Mouse (Mus musculus): ENCODE measurements around the gene Calhm3.
"Not testable (repeated sequence)": the region's sequence is repeated elsewhere in the genome, so short reads cannot be mapped to it uniquely, and the experiment has no call there.

Gene Calhm3

DNA sequence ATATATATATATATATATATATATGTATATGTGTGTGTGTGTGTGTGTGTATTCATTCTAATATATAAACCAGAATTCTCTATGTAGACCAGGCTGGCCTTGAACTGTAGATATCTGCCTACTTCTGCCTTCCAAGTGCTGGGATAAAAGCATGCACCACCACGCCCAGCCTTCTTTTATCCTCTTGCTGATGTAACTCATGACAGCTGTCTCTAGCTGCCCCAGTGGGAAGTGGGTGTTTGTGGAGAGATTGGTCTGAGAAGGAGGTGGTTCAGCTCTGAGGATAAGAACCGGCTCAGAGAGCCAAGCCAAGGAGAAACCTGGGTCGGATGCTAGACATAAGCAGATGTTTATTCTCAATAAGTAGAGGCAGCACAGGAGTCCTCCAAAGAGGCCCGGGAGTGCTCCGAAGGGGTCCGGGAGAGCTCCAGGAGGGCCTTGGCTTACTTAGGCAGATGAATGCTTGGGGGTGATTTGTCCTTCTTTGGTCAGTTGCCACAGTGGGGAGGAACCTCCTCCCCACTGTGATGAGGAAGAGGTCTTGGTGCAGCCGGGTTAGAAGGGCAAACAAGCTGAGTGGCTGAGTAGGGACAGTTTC lies 10.2 kb upstream of the Calhm3 start:
- no peak for DNase-seq (ENCODE audit: low spot score in 2 of 2)

DNA sequence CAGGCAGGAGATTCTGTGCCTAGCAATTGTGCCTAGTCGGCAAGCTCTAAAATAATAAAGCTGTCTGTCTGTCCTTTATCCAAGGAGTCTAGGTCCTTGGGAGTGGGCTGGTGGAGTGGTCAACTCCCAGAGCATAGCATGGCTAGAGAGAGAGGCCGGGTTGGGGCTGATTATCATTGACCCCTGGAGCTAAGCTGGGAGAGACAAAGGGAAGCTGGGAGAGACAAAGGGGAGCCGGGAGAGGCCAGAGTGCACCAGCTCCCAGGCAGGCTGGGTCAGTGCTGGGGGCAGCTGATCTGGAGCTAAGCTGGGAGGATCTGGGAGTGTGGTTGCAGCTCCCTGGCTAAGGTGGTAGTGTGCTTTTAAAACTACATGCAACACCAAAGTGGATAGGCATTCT lies 9.2 kb upstream of the Calhm3 start:
- no peak for DNase-seq (ENCODE audit: low spot score in 2 of 2)

DNA sequence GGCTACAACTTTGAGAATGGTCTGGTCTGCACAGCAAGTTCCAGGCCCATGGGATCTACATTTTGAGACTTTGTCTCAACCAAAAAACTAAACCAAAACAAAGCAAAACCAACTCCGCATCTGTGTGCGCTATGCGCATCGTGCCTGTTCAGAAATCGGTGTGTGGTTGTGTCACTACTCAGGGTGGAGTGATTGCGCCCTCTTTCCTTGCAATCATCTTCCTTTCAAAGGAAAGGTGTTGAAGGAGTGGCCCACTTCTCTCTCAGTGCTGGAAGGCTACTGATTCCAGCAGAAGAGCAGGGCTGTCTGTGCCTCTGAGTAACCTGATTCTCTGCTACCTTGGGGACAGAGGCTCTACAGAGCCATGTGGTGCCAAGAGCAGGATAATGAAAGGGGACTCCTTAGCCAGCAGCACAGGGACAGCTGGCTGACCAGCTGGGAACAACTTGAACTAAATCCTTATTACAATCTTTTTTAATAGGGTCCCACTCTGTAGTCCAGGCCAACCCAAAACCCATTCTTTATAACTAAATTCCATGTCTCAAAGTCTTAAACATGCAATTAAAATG lies 5.7 kb upstream of the Calhm3 start:
- no peak for DNase-seq (ENCODE audit: low spot score in 2 of 2)

DNA sequence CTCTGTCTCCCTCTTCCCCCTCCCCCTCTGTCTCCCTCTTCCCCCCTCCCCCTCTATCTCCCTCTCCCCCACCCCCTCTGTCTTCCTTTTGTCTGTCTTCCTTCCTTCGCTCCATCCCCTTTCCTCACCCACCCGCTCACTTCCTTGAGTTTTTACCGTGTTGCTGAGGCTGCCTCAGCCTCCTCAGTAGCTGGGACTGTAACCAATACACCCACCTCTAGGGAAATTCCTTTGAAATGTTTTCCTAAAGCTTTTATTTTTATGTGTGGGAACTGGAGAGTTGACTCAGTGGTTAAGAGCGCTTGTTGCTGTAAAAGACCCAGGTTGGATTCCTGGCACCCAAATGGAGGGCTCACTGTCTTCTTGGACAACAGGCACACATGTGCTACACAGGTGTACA lies 4.1 kb upstream of the Calhm3 start:
- DNase-seq (ENCODE audit: low spot score in 2 of 2) = no peak

DNA sequence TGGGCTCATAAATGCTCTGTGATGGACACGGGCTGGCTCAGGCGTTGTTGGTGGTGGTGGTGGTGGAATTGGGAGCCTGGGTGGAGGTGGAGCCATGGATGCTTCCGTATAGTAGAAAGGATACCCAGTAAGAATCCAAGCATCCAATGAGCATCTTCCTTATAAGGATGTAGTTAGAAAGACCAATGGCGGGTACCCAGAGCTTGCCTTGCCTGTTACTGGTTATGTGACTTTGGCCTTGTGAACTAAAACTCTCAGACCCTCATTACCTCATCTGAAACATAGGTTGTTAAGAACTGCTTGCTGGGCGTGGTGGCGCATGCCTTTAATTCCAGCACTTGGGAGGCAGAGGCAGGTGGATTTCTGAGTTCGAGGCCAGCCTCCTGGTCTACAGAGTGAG lies 3.8 kb downstream of the Calhm3 start:
- no peak for DNase-seq (ENCODE audit: low spot score in 2 of 2)

DNA sequence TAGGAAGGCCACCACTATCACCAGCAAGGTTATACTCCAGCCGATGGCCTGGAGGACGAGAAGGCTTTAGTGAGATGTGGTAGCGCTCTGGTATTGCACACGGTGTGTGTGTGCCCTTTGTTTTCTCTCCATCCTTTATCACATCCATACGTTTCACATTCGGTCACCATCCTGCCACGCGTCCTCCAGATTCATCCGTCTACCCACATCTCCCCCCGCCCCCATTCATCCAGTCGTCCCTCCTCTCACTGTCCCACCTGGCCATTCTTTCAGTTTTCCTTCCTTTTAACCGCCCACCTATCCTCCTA lies 5.5 kb downstream of the Calhm3 start:
- no peak for DNase-seq (ENCODE audit: low spot score in 2 of 2)

DNA sequence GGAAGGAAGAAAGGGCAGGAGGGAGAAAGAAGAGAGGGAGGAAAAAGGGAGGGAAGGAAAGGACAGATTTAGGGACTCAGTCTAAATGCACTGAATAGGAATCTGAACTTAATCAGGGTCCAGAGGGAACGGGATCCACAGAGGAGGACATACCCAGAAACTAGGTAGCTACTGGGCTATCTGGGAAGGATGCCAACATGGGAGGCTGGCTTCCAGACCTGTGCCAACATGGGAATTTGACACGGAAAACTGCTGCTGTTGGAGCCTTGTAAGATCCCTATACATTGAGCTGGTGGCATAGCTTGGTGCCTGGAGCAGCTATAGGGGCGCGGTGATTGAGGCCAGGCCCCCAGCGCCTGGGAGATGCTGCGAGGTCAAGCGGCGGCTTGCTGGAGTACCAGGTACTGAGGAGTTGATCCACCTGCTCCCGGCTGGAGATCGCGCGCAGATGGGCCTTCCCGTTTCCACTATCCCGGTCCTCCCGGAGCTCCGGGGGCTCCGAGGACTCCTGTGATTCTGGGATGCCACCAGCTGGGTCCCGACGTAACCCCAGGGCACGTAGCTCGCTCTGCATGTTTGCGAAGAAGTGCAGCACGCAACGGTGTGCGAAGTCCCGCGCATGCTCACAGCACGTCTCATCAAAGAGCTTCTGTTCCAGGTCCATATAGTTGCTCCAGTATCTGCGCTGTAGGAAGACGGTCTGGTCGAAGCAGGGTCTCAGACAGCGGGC lies 6.1 kb downstream of the Calhm3 start:
- no peak for DNase-seq (ENCODE audit: low spot score in 2 of 2)

DNA sequence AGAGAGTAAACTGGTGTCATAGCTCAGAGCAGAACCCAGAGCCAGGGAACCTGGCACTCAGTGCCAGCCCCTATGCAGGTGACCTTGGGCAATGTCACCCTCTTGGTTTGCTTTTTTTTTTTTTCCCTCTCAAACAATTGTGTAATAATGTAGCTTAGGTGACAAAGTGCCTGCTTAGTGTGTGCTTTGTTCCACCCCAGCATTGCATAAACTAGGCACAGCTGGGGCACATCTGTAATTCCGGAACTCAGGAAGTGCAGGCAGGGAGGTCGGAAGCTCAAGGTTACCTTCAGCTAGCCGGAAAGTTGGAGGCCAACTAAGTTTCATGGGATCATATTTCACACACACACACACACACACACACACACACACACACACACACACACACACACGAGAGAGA lies 7.7 kb downstream of the Calhm3 start:
- DNase-seq (ENCODE audit: low spot score in 2 of 2) = no peak

DNA sequence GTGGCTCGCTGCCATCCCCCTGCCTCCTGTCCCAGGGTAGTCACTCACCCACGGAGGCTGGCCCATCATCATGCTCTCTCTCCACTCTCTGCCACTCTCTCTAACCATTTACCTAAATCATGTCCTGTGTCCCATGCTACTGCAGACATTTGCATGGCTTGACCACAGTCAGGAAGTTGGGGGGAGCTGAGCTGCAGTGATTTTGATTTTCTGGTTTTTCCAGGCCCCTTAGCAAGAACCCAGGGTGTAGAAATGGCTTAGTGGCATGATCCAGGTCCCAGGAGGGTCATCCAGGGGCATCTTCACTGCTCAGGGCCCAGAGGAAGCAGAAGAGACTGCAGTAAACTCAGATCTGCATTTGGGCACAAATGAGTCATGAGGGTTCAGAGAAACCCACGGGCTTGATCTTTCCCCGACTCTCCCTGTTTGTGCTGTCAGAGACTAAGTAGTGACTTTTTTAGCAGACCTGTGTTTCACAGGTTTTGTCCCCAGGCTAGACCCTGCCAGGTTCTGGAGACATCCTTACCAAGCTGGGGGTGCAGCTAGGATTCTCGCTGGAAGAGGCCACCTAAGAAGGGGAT lies 9.2 kb downstream of the Calhm3 start:
- DNase-seq (ENCODE audit: low spot score in 2 of 2) = no peak

DNA sequence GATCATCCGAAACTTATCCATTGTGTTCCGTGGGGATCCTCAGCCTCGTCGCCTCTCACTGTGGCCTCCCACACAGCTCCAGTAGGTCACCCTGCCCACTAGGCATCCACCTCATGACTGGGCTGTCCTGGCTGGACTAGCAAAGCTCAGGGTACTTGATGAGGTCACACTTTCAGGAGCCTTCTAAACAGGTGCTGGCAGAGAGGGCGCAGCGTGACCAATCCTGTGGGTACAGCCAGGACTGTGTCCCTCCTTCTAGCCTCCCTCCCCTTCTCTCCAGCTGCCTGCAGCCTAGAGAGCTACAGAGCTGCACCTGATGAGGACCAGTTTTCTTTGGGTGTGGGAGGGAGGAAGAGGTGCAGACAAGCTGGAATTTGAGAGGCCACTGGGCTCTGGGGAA lies 13.4 kb downstream of the Calhm3 start, which contains the start of gene Calhm1:
Gene Calhm1 (minus strand): TSS at position 101 of the 400 bp plus-strand sequence.
- DNase-seq (ENCODE audit: low spot score in 2 of 2) = no peak

DNA sequence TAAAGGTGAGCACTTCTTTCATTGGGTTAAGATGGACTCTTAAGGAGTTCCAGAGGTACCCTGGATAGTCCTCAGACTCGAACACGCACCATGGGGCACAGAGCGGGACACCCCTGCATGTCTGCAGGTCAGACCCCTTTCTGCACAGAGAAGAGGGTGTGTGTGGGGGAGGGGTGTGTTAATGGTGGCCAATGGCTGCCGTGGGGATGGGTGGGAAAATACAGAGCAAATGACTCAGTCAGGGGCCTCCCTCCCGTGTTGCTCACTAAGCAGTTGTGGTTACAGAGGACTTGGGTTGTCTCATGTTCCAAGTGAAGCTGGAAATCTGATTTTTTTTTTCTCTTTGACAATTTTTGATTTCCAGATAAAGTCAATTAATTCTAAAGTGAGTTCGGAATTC lies 15.1 kb downstream of the Calhm3 start:
- DNase-seq (ENCODE audit: low spot score in 2 of 2) = no peak

DNA sequence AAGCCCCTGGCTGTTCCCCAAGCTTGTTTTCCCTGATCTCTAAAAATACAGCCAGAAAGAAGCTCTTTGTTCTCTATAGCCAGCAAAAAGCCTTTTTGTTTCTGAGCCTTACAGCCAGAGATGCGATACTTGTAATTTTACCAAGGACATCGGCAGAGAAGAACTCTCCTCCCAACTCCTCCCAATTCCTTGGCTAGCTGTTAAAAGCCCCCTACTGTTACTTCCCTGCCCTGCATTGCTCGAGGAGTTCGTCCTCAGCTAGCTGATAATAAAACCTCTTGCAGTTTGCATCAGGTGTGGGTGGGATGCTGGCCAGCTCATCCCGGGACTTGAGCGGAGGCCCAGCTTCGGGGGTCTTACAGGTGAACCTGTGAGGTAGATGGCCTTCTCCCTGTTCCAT lies 18.0 kb downstream of the Calhm3 start:
- DNase-seq (ENCODE audit: low spot score in 2 of 2) = not testable (repeated sequence)

DNA sequence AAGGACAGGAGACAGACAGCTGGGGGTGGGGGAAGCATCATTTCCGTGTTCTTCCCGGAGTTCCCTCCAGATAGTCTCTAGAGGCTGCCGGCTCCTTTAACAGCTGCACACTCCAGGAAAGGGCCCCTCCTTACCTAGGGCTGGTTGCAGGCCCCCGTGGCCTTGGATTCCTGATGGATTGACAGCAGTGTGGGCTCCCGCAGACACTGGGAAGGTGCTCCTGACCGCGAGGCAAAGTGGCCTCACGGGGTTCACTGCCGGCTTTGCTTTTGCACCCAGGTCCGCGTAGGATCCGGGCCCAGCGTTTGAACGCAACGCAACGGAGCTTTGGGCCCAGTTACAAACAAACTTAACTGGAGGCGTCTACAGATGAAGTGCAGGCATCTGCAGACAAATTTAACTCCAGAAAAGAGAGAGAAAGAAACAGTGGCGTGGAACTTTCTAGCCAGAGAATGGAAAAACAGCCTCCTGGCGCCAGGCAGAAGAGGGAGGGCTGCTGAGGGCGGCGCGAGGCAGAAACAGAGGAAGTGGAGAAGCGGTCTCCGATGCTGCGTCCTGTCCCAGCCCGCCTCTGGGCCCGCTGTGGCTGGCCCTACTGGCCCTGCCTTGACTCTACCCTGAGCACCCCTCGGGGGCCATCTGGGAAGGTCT lies 19.7 kb downstream of the Calhm3 start, which contains the start of gene Calhm2:
Gene Calhm2 (minus strand): TSS at position 524 of the 651 bp plus-strand sequence.
- peak; percentile 36 to 75 for DNase-seq (ENCODE audit: low spot score in 2 of 2)

DNA sequence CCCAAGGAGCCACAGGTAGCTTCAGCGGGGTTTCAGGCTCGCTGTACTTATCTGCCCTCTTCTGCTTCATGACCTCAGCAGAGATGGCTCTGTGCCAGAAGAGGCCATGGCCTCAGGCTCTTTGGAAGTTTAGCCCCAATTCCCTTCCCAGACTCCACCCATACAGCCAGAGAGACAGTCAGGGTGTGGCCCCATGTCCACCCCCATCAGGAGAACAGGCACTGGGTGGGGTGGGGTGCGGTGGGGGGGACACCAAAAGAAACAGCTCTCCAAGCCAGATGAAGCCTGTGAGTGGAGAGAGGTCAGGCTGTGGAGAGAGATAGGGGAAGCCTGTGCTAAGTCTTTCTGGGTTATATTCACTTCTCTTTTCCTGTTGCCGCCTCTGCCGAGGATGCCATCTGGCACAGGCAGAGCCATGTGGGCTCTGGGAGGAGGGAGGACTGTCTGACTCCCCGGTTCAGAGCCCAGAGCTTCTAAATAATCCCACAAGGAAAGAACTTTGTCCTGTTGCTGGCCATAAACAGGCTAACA lies 20.4 kb downstream of the Calhm3 start:
- DNase-seq (ENCODE audit: low spot score in 2 of 2) = no peak

DNA sequence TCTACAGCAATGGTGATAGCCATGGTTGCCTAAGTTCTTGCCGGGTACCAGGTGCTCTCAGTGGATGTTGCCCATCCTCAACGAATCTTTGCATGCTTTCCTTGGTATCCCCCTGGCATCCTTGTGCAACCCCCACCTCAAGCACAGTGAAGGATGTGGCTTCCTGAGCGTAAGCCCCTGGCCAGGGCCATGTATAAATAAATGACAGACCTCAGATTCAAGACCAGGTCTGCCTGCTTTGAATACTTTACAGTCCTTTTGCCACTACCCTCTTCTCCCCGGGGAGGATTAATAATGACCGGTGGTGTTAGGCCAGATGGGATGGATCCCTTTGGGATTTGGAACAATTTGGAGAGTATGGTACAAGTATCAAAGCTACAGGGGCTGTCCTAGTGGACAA lies 21.4 kb downstream of the Calhm3 start:
- no peak for DNase-seq (ENCODE audit: low spot score in 2 of 2)

DNA sequence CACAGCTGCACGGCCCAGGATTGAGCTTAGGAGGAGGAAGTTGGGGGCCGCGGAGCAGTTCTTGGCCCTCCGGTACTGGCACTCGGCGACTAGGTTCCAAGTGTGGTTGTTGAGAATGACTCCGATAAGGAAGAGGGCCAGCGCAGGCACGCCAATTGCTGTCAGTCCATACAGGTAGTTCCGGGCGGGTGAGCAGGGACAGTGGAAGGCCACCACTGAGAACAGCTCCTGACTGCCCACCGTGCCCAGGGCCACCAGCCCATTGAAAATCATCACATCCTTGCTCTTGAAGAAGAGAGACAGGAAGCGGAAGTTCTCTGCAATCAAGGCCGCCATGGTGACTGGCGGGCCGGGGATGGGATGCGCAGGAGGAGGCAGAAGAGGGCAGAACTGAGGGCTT lies 22.0 kb downstream of the Calhm3 start:
- DNase-seq (ENCODE audit: low spot score in 2 of 2) = no peak

DNA sequence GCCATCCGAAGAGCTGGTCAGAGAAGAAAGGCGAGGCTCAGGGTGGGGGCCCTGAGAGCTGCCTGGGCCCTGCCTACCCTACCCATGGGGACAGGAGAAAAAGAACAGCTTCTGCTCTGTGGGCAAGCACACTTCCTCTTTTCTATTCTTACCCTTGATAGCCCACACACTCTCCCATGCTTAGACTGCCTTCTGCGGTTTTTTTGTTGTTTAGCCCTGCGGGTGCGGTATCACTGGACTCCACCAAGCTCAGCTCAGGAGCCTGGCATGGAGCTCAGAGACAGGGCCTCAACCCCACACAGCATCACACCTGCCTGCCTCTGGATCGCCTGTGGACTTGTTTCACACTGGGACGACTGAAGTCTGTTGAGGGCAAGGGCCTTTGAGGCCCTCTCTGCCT lies 24.4 kb downstream of the Calhm3 start:
- DNase-seq (ENCODE audit: low spot score in 2 of 2) = peak; percentile 47 to 70

DNA sequence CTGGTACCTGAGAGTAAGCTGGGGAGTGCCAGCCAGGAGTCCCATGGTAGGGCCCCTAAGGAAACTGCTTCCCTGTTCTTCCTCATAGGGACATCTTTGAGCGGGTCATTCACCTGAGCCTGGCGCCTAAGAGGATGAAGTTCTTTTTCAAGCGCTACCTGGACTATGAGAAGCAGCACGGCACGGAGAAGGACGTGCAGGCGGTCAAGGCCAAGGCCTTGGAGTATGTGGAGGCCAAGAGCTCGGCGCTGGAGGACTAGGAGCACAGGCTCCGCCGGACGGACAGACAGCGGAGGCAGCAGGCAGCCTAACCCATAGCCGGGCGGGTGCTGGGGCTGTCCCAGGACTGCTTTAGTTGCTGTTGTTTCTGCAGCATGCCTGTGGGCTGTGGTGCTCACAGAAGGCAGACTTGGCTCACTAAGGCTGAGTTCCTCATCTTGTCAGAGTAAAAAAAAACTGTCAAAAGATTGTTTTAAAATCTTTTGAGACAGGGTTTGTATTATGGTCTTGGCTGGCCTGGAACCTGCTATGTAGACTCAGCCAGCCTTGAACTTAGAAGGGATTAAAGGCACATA lies 26.9 kb downstream of the Calhm3 start:
- DNase-seq (ENCODE audit: low spot score in 2 of 2) = no peak

DNA sequence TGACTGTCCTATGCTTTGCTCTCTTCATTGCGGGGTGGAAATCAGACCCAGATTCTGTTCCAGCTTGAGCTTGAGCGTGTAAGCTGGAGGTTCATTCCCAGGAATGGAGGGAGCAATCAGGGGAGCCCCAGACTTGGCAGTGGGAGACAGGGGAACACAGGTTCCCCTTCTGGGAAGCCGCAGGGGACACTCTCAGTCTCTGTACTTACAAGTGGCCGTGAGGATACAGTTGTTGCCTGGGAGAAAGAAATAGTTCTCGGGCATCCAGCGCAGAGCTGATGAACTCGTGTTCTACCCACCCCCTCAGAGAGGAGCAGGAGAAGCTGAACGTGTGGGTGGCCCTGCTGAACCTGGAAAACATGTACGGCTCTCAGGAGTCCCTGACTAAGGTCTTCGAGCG lies 28.7 kb downstream of the Calhm3 start:
- peak in 1 of 2 experiments; percentile 53 for DNase-seq (ENCODE audit: low spot score in 2 of 2)

DNA sequence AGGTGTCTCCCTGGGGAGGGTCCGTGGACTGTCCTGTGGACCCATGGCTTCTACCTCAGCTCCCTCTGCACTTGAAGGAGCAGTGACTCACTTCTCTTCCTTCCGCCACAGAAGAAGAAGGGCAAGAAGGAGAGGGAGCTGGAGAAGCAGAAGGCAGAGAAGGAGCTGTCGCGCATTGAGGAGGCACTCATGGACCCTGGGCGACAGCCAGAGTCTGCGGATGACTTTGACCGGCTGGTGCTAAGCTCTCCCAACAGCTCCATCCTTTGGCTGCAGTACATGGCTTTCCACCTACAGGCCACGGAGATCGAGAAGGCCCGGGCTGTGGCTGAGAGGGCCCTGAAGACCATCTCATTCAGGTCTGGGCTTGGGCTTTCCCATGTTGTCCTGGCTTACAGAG lies 29.4 kb downstream of the Calhm3 start:
- DNase-seq (ENCODE audit: low spot score in 2 of 2) = peak in 1 of 2 experiments; percentile 59

DNA sequence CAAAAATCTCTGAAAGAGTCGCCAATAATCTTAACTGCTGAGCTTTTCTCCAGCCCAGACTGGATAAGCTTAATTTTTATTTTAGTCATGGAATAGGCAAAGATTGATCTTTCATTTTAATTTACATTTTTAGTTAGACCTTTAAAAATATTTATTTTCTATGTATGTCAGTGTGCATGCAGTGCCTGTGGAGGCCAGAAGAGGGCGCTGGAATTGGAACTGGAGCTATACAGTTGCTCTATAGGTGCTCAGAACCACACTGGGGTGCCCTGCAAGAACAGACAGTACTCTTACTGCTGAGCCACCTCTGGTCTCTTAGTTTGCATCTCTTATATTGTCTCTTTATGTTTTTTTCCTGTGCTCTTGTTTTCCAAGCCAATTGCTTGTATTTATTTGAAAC lies 34.8 kb downstream of the Calhm3 start:
- peak; percentile 50 to 79 for DNase-seq (ENCODE audit: low spot score in 2 of 2)

DNA sequence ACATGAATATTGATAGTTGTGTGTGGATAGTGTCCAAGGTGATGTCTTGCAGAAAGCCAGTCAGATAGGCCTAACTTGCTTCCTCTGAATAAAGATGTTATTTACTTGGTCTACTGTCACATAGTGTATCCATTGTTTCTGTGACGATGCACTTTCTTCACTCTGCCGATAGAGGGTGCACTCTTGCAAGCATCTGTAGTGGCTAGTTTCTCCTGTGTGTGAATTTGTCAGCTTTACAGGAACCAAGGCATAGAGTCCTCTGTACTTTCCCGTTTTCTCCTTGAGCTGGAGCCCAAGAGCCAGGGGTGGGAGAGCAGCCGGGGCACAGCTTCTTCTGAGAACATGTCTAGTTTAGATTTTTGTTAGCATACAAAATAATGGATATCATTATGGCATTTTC lies 36.5 kb downstream of the Calhm3 start:
- DNase-seq (ENCODE audit: low spot score in 2 of 2) = peak in 1 of 2 experiments; percentile 59
